Mouse (Mus musculus) midbrain, embryonic 14.5 days (tissue): ENCODE measurements at regions not wholly inside any gene's neighbourhood (a gene's known extent, or its start where the extent isn't known, plus 50 kb on each side); places are given as distances from the start of the nearest gene placed in this dataset.

Source experiments
- ATAC-seq: fragments of 200-750 bp; cut with Nextera tagmentation; 2 replicates; pipeline ENCODE4 v1.8.0; 2017; ENCODE audit warnings: moderate number of reproducible peaks, moderate library complexity; ENCODE audit not compliant: low FRiP score, low TSS enrichment
- DNase-seq: peaks from one replicate; pipeline ENCODE4 v3.0.0-alpha.2; 2015
- H3K27ac ChIP-seq: fragments of 300-500 bp; sonication (generic); replicated peaks from 2 replicates; pipeline ENCODE4 v1.5.1; 2014; ENCODE audit warnings: mild to moderate bottlenecking, low read depth, low read length, moderate library complexity
- H3K27me3 ChIP-seq: fragments of 300-500 bp; sonication (generic); 2 replicates; pipeline ENCODE4 v1.6.1; 2014; ENCODE audit warnings: low read length, control low read depth, mixed read lengths; ENCODE audit not compliant: control insufficient read depth, insufficient read depth
- H3K36me3 ChIP-seq: fragments of 300-500 bp; sonication (generic); 2 replicates; pipeline ENCODE4 v1.6.1; 2014; ENCODE audit warnings: low read length, control low read depth; ENCODE audit not compliant: control insufficient read depth, insufficient read depth
- H3K4me1 ChIP-seq: fragments of 300-500 bp; sonication (generic); 2 replicates; pipeline ENCODE4 v1.6.1; 2014; ENCODE audit warnings: mild to moderate bottlenecking, antibody characterized with exemption, low read length, control low read depth; ENCODE audit not compliant: control insufficient read depth, insufficient read depth
- H3K4me2 ChIP-seq: fragments of 300-500 bp; sonication (generic); 2 replicates; pipeline ENCODE4 v1.6.1; 2014; ENCODE audit warnings: mild to moderate bottlenecking, low read length, moderate library complexity
- H3K4me3 ChIP-seq: fragments of 300-500 bp; sonication (generic); replicated peaks from 2 replicates; pipeline ENCODE4 v1.5.1; 2014; ENCODE audit warnings: low read depth, low read length
- H3K9ac ChIP-seq: fragments of 300-500 bp; sonication (generic); replicated peaks from 2 replicates; pipeline ENCODE4 v1.6.1; 2014; ENCODE audit warnings: mild to moderate bottlenecking, low read length, moderate library complexity
- H3K9me3 ChIP-seq: fragments of 300-500 bp; sonication (generic); 2 replicates; pipeline ENCODE4 v1.6.1; 2016; ENCODE audit warnings: low read length, control low read depth, mixed read lengths; ENCODE audit not compliant: control insufficient read depth
- WGBS: fragments of 180-500 bp; shearing (Covaris S2); extraction: QIAGEN DNeasy Blood & Tissue Kit; methylation state at CpG from one replicate; pipeline ENCODE4 v1.1.7; 2014; 5-methylcytosine and 5-hydroxymethylcytosine counted together

DNA sequence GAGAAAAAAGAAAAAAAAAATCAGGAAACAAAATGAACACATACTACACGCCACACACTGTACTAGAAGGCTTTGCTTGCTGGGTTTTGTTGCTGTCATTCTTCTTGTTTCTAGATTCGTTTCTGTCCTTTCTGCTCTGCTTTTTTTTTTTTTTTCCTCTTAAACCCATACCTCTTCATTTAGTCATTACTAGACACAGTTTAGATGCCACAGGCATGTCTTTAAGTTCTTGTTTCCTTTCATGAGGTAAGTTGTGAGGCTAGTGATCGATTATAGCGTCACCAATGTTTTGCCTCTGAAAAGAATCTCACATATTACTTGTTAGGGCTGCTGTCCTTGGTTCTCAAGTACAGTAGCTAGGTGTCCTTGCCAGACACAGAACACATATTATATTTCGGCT, 168.3 kb upstream of the Atp2b1 start:
- H3K9ac ChIP-seq = no peak overlapping the region
- H3K4me2 ChIP-seq = no peak overlapping the region
- no peaks in the 10 kb centered on the region for H3K9me3 ChIP-seq
- H3K27ac ChIP-seq = no peak overlapping the region
- 93% methylated on average over 5 of the region's 5 CpGs for WGBS
- 0 out of 2 replicates have a peak, but pooled peaks cover 7% of the 10 kb centered on the region for H3K4me1 ChIP-seq
- no peaks in the 10 kb centered on the region for H3K36me3 ChIP-seq
- DNase-seq (no peak), ATAC-seq (no peak)
- H3K4me3 ChIP-seq = no peak overlapping the region
- H3K27me3 ChIP-seq = no peaks in the 10 kb centered on the region

DNA sequence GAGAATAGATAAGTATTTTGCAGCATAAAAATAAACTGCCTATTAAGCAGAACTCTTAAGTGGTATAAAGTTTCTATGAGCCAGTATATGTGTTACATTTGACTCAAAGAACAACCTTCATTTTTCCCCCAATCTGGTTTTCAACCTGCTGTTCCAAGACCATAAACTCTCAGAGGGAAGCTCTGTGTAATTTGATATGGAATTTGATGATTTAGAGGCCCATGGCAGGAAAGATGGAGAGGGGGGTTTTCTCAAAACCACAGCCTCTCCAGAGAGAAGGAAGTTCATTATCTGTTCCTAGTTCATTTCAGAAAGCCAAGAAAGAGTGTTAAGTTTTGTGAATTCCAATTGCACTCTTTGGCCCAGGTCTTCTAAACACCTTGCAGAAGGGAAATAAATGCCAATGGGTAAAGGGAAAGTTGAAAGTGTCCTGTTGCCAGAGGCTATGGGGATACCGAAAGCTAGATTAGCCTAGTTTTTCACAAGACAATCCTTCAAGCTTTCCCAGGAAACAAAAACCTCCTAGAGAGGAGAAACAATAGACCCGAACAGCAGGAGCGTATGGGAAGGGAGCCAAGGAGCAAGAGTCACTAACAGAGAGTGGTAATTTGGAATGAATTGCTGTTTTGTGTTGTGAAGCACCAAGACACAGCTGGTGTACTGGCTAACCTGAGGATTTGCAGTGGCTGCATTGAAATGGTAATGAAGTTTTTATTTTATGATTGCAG, 165.2 kb upstream of the Atp2b1 start:
- 5% methylated on average over 3 of the region's 3 CpGs for WGBS
- H3K9ac ChIP-seq = no peak overlapping the region
- H3K27me3 ChIP-seq = no peaks in the 10 kb centered on the region
- no peaks in the 10 kb centered on the region for H3K36me3 ChIP-seq
- 0 out of 2 replicates have a peak, but pooled peaks cover 7% of the 10 kb centered on the region for H3K4me1 ChIP-seq
- no peak overlapping the region for H3K4me2 ChIP-seq
- no peak overlapping the region for H3K4me3 ChIP-seq
- ATAC-seq = no peak
- DNase-seq = peak; percentile 61
- no peaks in the 10 kb centered on the region for H3K9me3 ChIP-seq
- no peak overlapping the region for H3K27ac ChIP-seq

DNA sequence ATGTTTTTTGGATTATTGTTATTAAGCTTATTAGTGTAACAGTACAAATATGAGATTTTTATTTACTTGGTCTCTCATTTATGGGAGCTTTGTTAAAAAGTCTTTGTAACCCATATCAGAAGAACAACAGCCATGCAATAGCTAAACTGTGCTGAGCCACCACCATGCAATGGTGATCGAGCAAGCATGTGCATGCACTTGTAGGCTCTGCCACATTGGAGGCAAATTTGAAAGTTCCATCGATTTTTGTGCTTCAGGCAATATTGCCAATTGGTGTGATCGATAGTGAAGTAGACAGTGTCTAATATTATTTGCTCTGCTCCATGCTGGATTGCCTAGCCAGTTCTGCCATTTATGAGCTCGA, 164.6 kb upstream of the Atp2b1 start:
- H3K4me1 ChIP-seq = 0 out of 2 replicates have a peak, but pooled peaks cover 7% of the 10 kb centered on the region
- no peak overlapping the region for H3K4me2 ChIP-seq
- 50% methylated on average over 4 of the region's 4 CpGs for WGBS
- no peaks in the 10 kb centered on the region for H3K27me3 ChIP-seq
- H3K27ac ChIP-seq = no peak overlapping the region
- H3K9ac ChIP-seq = no peak overlapping the region
- H3K36me3 ChIP-seq = no peaks in the 10 kb centered on the region
- H3K4me3 ChIP-seq = no peak overlapping the region
- H3K9me3 ChIP-seq = no peaks in the 10 kb centered on the region
- ATAC-seq (no peak), DNase-seq (no peak)

DNA sequence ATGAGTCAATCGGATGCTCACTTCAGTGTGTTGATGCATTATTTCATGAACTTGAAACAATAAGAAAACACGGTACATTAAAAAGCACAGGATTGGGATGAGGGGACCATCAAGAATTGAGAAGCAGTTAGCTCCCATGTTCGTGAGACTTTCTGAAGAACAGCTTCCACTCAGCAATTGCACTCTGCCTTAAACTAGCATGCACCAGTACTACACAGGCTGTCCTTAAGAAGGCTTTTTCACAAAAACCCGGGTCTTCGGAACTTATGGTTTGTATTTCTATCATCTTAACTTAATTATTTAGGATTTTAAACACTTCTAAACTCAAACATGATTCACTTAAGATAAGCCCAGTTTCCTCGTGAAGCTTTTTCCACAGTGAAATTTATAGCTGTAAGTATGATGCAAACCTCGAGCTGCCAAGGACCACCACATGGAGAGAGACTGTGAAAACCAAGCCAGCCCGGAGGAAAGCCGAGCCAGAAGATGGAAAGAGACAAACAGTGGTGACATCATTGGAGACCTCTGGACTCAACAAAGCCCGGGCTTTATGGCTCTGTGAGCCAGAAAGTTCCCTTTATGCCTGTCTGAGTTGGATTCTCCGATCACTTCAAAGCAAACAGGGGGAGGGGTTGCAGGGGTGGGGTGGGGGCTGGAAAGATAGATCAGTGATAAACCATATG, 162.7 kb upstream of the Atp2b1 start:
- H3K4me1 ChIP-seq = 0 out of 2 replicates have a peak, but pooled peaks cover 7% of the 10 kb centered on the region
- H3K4me2 ChIP-seq = no peak overlapping the region
- DNase-seq (no peak), ATAC-seq (no peak)
- no peak overlapping the region for H3K27ac ChIP-seq
- H3K9ac ChIP-seq = no peak overlapping the region
- H3K36me3 ChIP-seq = no peaks in the 10 kb centered on the region
- WGBS = 59% methylated on average over 11 of the region's 11 CpGs
- no peak overlapping the region for H3K4me3 ChIP-seq
- H3K9me3 ChIP-seq = no peaks in the 10 kb centered on the region
- no peaks in the 10 kb centered on the region for H3K27me3 ChIP-seq

DNA sequence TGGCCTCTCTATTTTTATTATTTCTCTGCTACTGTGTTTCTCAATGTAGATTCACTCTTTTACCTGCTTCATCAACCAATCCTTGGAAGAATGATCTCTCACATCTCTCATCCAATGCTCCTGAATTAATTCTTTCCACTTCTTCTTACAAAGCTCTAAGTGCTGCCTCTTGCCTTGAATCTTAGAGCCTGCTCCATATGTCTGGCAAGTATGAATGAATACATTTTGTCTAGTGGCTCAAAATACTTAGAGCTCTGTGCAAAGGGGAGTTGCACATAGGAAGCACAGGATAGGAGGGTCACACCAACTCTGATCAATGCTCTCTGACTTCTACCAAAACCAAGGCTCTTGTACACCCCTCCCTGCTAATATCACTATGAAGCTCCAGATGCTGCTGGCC, 153.1 kb upstream of the Atp2b1 start:
- Histone ChIP-seq H3K4me2 (no peak overlapping the region), H3K27me3 (no peaks in the 10 kb centered on the region), H3K4me1 (no peaks in the 10 kb centered on the region), H3K9ac (no peak overlapping the region), H3K36me3 (no peaks in the 10 kb centered on the region), H3K27ac (no peak overlapping the region), H3K4me3 (no peak overlapping the region), H3K9me3 (no peaks in the 10 kb centered on the region)
- DNase-seq (no peak), ATAC-seq (no peak)

DNA sequence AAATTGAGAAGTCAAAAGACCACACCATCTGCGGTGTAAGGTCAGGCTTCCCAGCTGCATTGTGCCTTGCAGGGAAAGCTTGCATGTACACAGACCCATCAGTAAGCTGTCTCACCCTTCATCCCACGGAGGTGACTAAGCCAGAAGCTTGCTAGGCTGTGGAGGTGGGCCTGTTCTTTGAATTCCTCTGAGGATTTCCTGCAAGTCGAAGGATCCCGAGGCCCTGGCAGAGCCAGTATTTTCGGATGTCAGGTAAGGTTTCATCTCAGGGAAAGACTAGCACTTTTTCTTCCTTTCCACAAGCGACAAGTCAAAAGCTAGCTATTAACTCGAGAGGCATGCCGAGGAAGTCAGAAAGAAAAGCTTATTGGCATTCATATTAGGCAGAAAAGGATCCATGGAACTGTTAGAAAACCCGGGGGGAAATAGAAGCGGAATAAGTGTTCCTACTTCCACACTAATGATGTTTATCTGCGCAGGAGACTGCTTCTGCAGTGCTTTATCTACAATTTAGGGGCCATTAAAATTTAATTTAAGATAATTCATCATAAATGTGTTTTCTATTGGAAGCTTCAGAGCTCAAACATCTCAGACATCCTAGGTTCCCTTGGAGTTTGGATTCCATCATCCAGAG, 148.3 kb upstream of the Atp2b1 start:
- H3K27ac ChIP-seq = no peak overlapping the region
- 71% methylated on average over 11 of the region's 11 CpGs for WGBS
- no peaks in the 10 kb centered on the region for H3K9me3 ChIP-seq
- DNase-seq (no peak), ATAC-seq (no peak)
- H3K36me3 ChIP-seq = no peaks in the 10 kb centered on the region
- H3K27me3 ChIP-seq = no peaks in the 10 kb centered on the region
- H3K4me2 ChIP-seq = no peak overlapping the region
- H3K4me1 ChIP-seq = no peaks in the 10 kb centered on the region
- no peak overlapping the region for H3K4me3 ChIP-seq
- no peak overlapping the region for H3K9ac ChIP-seq

DNA sequence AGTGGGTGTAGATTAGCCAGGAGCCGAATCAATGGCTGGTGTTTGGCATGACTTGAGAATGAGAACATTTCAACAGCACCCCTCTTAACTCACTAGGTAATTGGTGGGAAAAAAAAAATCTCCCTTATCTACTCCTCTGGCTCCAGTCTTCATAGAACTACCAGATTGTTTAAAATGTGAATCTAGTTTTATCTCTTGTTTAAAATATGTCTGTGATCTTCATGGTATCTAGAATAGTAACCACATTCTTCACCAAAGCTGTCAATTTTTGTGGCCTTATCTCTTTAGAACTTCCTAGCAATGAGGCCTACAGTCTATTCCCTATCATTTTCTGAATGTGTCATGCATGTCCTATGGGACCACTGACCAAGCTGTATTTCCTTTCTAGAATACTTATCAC, 134.4 kb upstream of the Atp2b1 start:
- 91% methylated on average over 1 of the region's 1 CpGs for whole genome bisulfite sequencing
- no peak for ATAC-seq
- Histone ChIP-seq H3K4me3 (no peak overlapping the region), H3K27me3 (no peaks in the 10 kb centered on the region), H3K9me3 (no peaks in the 10 kb centered on the region), H3K9ac (no peak overlapping the region), H3K36me3 (no peaks in the 10 kb centered on the region), H3K4me2 (no peak overlapping the region), H3K4me1 (no peaks in the 10 kb centered on the region), H3K27ac (no peak overlapping the region)
- no peak for DNase-seq

DNA sequence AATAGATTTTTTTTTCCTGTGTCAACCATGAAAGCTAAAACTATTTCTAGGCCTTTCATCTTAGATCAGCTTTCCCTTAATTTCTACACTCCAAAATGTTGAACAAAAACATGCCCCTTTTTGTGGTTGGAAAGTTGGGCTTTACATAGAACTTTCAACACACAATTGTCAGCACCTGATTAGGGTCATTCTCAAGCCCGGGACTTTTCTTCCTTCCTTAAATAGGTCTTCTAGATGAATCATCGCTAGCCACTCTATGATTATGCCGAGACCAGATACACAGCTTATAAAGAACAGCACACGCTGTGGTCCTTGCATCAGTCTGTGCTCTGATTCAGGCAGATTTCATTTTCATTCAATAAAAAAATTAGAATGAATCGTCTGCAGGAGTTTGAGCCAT, 133.3 kb upstream of the Atp2b1 start:
- no peak for DNase-seq
- no peak overlapping the region for H3K4me2 ChIP-seq
- 88% methylated on average over 5 of the region's 5 CpGs for WGBS
- H3K4me3 ChIP-seq = no peak overlapping the region
- no peaks in the 10 kb centered on the region for H3K27me3 ChIP-seq
- no peaks in the 10 kb centered on the region for H3K36me3 ChIP-seq
- no peak for ATAC-seq
- no peaks in the 10 kb centered on the region for H3K4me1 ChIP-seq
- no peaks in the 10 kb centered on the region for H3K9me3 ChIP-seq
- no peak overlapping the region for H3K27ac ChIP-seq
- no peak overlapping the region for H3K9ac ChIP-seq
